Mouse (Mus musculus) MEL (cell line): Measurements from ENCODE around the gene Gm9964. TPM values are rescaled to one million over a fixed set of nuclear protein-coding genes. Genes with fewer than 3 reads are reported as not detected.

ENCODE experiments used
- DNase-seq: peaks from one replicate; pipeline ENCODE4 v3.0.0; 2011; ENCODE audit warnings: low read depth, low spot score
- H3K27ac ChIP-seq: 2 replicates; pipeline ENCODE4 v1.5.1; 2012; ENCODE audit warnings: low read depth, mild to moderate bottlenecking, control low read depth, low read length, moderate library complexity; ENCODE audit not compliant: control insufficient read depth
- H3K27me3 ChIP-seq, 2 experiments: fragments of 150-350 bp in 1 of 2; sonication (generic) in 1 of 2; 2 replicates each; pipeline ENCODE4 v1.6.1; 2012; ENCODE audit warnings: low read length in 2 of 2, mild to moderate bottlenecking in 2 of 2, improper control_type of control experiment in 1 of 2, moderate library complexity in 1 of 2; ENCODE audit not compliant: insufficient read depth in 2 of 2, control insufficient read depth in 1 of 2
- H3K36me3 ChIP-seq, 2 experiments: 2 replicates each; pipeline ENCODE4 v1.6.1; 2012 to 2014; ENCODE audit warnings: low read length in 2 of 2, improper control_type of control experiment in 1 of 2, inconsistent platforms in 1 of 2, mild to moderate bottlenecking in 1 of 2; ENCODE audit not compliant: insufficient read depth in 2 of 2, control insufficient read depth in 1 of 2
- H3K4me1 ChIP-seq, 2 experiments: fragments of 150-350 bp in 1 of 2; sonication (generic) in 1 of 2; 2 replicates each; pipeline ENCODE4 v1.6.1; 2012; ENCODE audit warnings: low read length in 2 of 2, improper control_type of control experiment in 1 of 2, mild to moderate bottlenecking in 1 of 2; ENCODE audit not compliant: insufficient read depth in 2 of 2, control insufficient read depth in 1 of 2
- H3K4me3 ChIP-seq, 2 experiments: fragments of 150-350 bp in 1 of 2; sonication (generic) in 1 of 2; 2 replicates each; pipeline ENCODE4 v1.5.1; 2012; ENCODE audit warnings: low read depth in 2 of 2, low read length in 2 of 2, mild to moderate bottlenecking in 2 of 2, moderate library complexity in 2 of 2, control low read depth in 1 of 2, improper control_type of control experiment in 1 of 2; ENCODE audit not compliant: control insufficient read depth in 1 of 2, insufficient read depth in 1 of 2
- H3K79me2 ChIP-seq: 2 replicates; pipeline ENCODE4 v1.6.1; 2012; ENCODE audit warnings: mild to moderate bottlenecking, low read length, moderate library complexity; ENCODE audit not compliant: control insufficient read depth, poor library complexity, insufficient read depth
- H3K9ac ChIP-seq: 2 replicates; pipeline ENCODE4 v1.6.1; 2012; ENCODE audit warnings: low read depth, mild to moderate bottlenecking, control low read depth, low read length, moderate library complexity; ENCODE audit not compliant: control insufficient read depth, poor library complexity, severe bottlenecking
- H3K9me3 ChIP-seq: fragments of 150-350 bp; sonication (generic); replicated peaks from 2 replicates; pipeline ENCODE4 v1.6.1; 2012; ENCODE audit warnings: mild to moderate bottlenecking, low read length, improper control_type of control experiment, moderate library complexity; ENCODE audit not compliant: insufficient read depth
- BHLHE40 ChIP-seq: IDR thresholded peaks from 2 replicates; pipeline ENCODE4 v1.6.1; 2012; ENCODE audit warnings: low read depth, mild to moderate bottlenecking, inconsistent platforms, low read length, improper control_type of control experiment, borderline replicate concordance
- CHD1 ChIP-seq: IDR thresholded peaks from 2 replicates; pipeline ENCODE4 v1.6.1; 2012; ENCODE audit warnings: low read depth, mild to moderate bottlenecking, inconsistent platforms, low read length, improper control_type of control experiment
- CTCF ChIP-seq, 3 experiments: IDR thresholded peaks in 2 of 3; conservative IDR thresholded peaks in 1 of 3; 2 replicates each; pipeline ENCODE4 v1.5.1; 2011 to 2012; ENCODE audit warnings: low read length in 3 of 3, low read depth in 2 of 3, mild to moderate bottlenecking in 2 of 3, improper control_type of control experiment in 1 of 3, inconsistent platforms in 1 of 3, mixed read lengths in 1 of 3, moderate library complexity in 1 of 3; ENCODE audit not compliant: control insufficient read depth in 1 of 3, insufficient read depth in 1 of 3, poor library complexity in 1 of 3, severe bottlenecking in 1 of 3
- E2F4 ChIP-seq: IDR thresholded peaks from 2 replicates; pipeline ENCODE4 v1.6.1; 2011; ENCODE audit warnings: low read depth, low read length, improper control_type of control experiment, borderline replicate concordance
- ELF1 ChIP-seq: IDR thresholded peaks from 2 replicates; pipeline ENCODE4 v1.6.1; 2014; ENCODE audit warnings: low read depth, mild to moderate bottlenecking, inconsistent platforms, low read length, improper control_type of control experiment, moderate library complexity
- EP300 ChIP-seq, 2 experiments: IDR thresholded peaks; 2 replicates each; pipeline ENCODE4 v1.6.1; 2011; ENCODE audit warnings: improper control_type of control experiment in 2 of 2, low read length in 2 of 2, low read depth in 1 of 2, mild to moderate bottlenecking in 1 of 2
- ETS1 ChIP-seq: IDR thresholded peaks from 2 replicates; pipeline ENCODE4 v1.6.1; 2012; ENCODE audit warnings: low read depth, mild to moderate bottlenecking, inconsistent platforms, low read length, improper control_type of control experiment, moderate library complexity
- GATA1 ChIP-seq: IDR thresholded peaks from 2 replicates; pipeline ENCODE4 v1.6.1; 2011; ENCODE audit warnings: low read depth, low read length, improper control_type of control experiment
- HCFC1 ChIP-seq: IDR thresholded peaks from 2 replicates; pipeline ENCODE4 v1.6.1; 2012; ENCODE audit warnings: low read depth, mild to moderate bottlenecking, inconsistent platforms, low read length, improper control_type of control experiment, moderate library complexity
- JUND ChIP-seq: IDR thresholded peaks from 2 replicates; pipeline ENCODE4 v1.6.1; 2011; ENCODE audit warnings: low read depth, mild to moderate bottlenecking, improper control_type of control experiment, low read length
- MAFK ChIP-seq: IDR thresholded peaks from 2 replicates; pipeline ENCODE4 v1.6.1; 2011; ENCODE audit warnings: low read depth, mild to moderate bottlenecking, low read length, improper control_type of control experiment, borderline replicate concordance
- MAX ChIP-seq: IDR thresholded peaks from 2 replicates; pipeline ENCODE4 v1.6.1; 2011; ENCODE audit warnings: low read length, improper control_type of control experiment
- MAZ ChIP-seq: IDR thresholded peaks from 2 replicates; pipeline ENCODE4 v1.6.1; 2012; ENCODE audit warnings: low read depth, mild to moderate bottlenecking, inconsistent platforms, low read length, improper control_type of control experiment
- MEF2A ChIP-seq: IDR thresholded peaks from 2 replicates; pipeline ENCODE4 v1.6.1; 2014; ENCODE audit warnings: low read depth, mild to moderate bottlenecking, inconsistent platforms, low read length, improper control_type of control experiment; ENCODE audit not compliant: poor library complexity, insufficient replicate concordance, severe bottlenecking; ENCODE audit errors: extremely low read depth
- MXI1 ChIP-seq: IDR thresholded peaks from 2 replicates; pipeline ENCODE4 v1.6.1; 2011; ENCODE audit warnings: mild to moderate bottlenecking, low read depth, low read length, improper control_type of control experiment
- MYB ChIP-seq: IDR thresholded peaks from 2 replicates; pipeline ENCODE4 v1.6.1; 2011; ENCODE audit warnings: mild to moderate bottlenecking, low read depth, low read length, improper control_type of control experiment
- POLR2AphosphoS2 ChIP-seq: IDR thresholded peaks from 2 replicates; pipeline ENCODE4 v1.6.1; 2011; ENCODE audit warnings: low read length, improper control_type of control experiment
- RAD21 ChIP-seq: IDR thresholded peaks from 2 replicates; pipeline ENCODE4 v1.6.1; 2011; ENCODE audit warnings: mild to moderate bottlenecking, low read depth, low read length, improper control_type of control experiment
- SIN3A ChIP-seq: IDR thresholded peaks from 2 replicates; pipeline ENCODE4 v1.6.1; 2012; ENCODE audit warnings: low read length, improper control_type of control experiment, inconsistent platforms
- TAL1 ChIP-seq: IDR thresholded peaks from 2 replicates; pipeline ENCODE4 v1.6.1; 2012; ENCODE audit warnings: mild to moderate bottlenecking, inconsistent platforms, low read length, moderate library complexity, mixed read lengths
- UBTF ChIP-seq: IDR thresholded peaks from 2 replicates; pipeline ENCODE4 v1.6.1; 2012; ENCODE audit warnings: low read depth, mild to moderate bottlenecking, inconsistent platforms, low read length, improper control_type of control experiment, moderate library complexity, borderline replicate concordance; ENCODE audit not compliant: insufficient read depth
- USF1 ChIP-seq: IDR thresholded peaks from 2 replicates; pipeline ENCODE4 v1.6.1; 2014; ENCODE audit warnings: low read depth, mild to moderate bottlenecking, inconsistent platforms, low read length, improper control_type of control experiment, moderate library complexity
- USF2 ChIP-seq, 2 experiments: IDR thresholded peaks; 2 replicates each; pipeline ENCODE4 v1.6.1; 2011 to 2012; ENCODE audit warnings: improper control_type of control experiment in 2 of 2, low read length in 2 of 2, borderline replicate concordance in 1 of 2, inconsistent platforms in 1 of 2, low read depth in 1 of 2, mild to moderate bottlenecking in 1 of 2; ENCODE audit not compliant: insufficient read depth in 1 of 2
- ZC3H11A ChIP-seq: IDR thresholded peaks from 2 replicates; pipeline ENCODE4 v1.6.1; 2012; ENCODE audit warnings: low read depth, mild to moderate bottlenecking, inconsistent platforms, low read length, improper control_type of control experiment
- ZKSCAN1 ChIP-seq: IDR thresholded peaks from 2 replicates; pipeline ENCODE4 v1.6.1; 2012; ENCODE audit warnings: low read depth, mild to moderate bottlenecking, inconsistent platforms, low read length, improper control_type of control experiment, moderate library complexity
- ZMIZ1 ChIP-seq: IDR thresholded peaks from 2 replicates; pipeline ENCODE4 v1.6.1; 2012; ENCODE audit warnings: low read depth, mild to moderate bottlenecking, inconsistent platforms, low read length, improper control_type of control experiment, moderate library complexity
- ZNF384 ChIP-seq: IDR thresholded peaks from 2 replicates; pipeline ENCODE4 v1.6.1; 2012; ENCODE audit warnings: low read depth, mild to moderate bottlenecking, inconsistent platforms, low read length, improper control_type of control experiment
- polyA plus RNA-seq, 2 experiments: library from polyadenylated mRNA; stranded (reverse) in 1 of 2; unstranded in 1 of 2; fragments of >175 nt in 1 of 2; fragments of >200 nt in 1 of 2; gene quantifications; 2 replicates each; pipeline versions ENCODE4 v1.2.1 to v1.2.4; 2012; ENCODE audit warnings: low replicate concordance in 2 of 2, low read depth in 1 of 2; ENCODE audit not compliant: insufficient read length in 2 of 2, insufficient read depth in 1 of 2, missing spikeins in 1 of 2
- total RNA-seq: library from RNA; depleted of rRNA; stranded (reverse); fragments of 300-350 nt; gene quantifications from 2 replicates; pipeline ENCODE4 v1.2.3, GENCODE M21; 2012

Gene Gm9964
- total and polyA plus RNA-seq, 3 experiments, result not detected

- TF ChIP-seq USF1 (no peak), TAL1 (no peak), BHLHE40 (0 out of 2 replicates have a peak, but pooled peaks have one; percentile 11), MAZ (0 out of 2 replicates have a peak, but pooled peaks have one; percentile 28), POLR2AphosphoS2 (no peak), CHD1 (no peak), E2F4 (no peak), EP300 (IDR thresholded peaks at IDR 0.05; ENCODE audit: low read depth in 1 of 2, low read length in 2 of 2) (no peak), SIN3A (peak; percentile 72; the same call in 1 of the 2 replicates), ZC3H11A (peak; percentile 94)
Measured at GRCm38 (mm10) chr11:79296167-79296566, 539 bp downstream of the Gm9964 start (continued).

GRCm38 (mm10) chr11:79293971-79294370, 2.7 kb downstream of the Gm9964 start:
- no peak overlapping the region for H3K4me3 ChIP-seq
- H3K9ac ChIP-seq, result no peak overlapping the region
- no peak overlapping the region for H3K27ac ChIP-seq

GRCm38 (mm10) chr11:79293025-79293424, 3.7 kb downstream of the Gm9964 start:
- TF ChIP-seq UBTF, result no peak
- TF ChIP-seq ETS1, result no peak
- no peak for TF ChIP-seq ZKSCAN1
- TF ChIP-seq USF1, result no peak
- no peak for TF ChIP-seq ZNF384
- TF ChIP-seq GATA1, result no peak
- no peak for TF ChIP-seq ZMIZ1
- no peak for TF ChIP-seq RAD21
- no peak for TF ChIP-seq ELF1
- TF ChIP-seq CTCF (IDR thresholded peaks at IDR 0.05 in 2 of 3, conservative IDR thresholded peaks at IDR 0.05 in 1 of 3; ENCODE audit: control insufficient read depth in 1 of 3, insufficient read depth in 1 of 3, low read depth in 2 of 3, low read length in 3 of 3, poor library complexity in 1 of 3, severe bottlenecking in 1 of 3), result no peak
- no peak for TF ChIP-seq CHD1
- TF ChIP-seq MXI1, result no peak
- TF ChIP-seq POLR2AphosphoS2, result no peak
- TF ChIP-seq SIN3A, result no peak
- TF ChIP-seq MAX, result no peak
- TF ChIP-seq, all 39 proteins: peak for 0
- no peak overlapping the region for H3K4me3 ChIP-seq
- no peak overlapping the region for H3K27ac ChIP-seq
- no peaks in the 10 kb centered on the region for H3K27me3 ChIP-seq
- H3K36me3 ChIP-seq, result peaks cover 0 to 9% of the 10 kb centered on the region in 2 experiments; a peak in 2 of 4 replicates
- DNase-seq, result no peak
- no peak overlapping the region for H3K9ac ChIP-seq
- peaks cover 2 to 15% of the 10 kb centered on the region in 2 experiments for H3K4me1 ChIP-seq
- H3K79me2 ChIP-seq, result no peaks in the 10 kb centered on the region
- H3K9me3 ChIP-seq, result no peaks in the 10 kb centered on the region

More at GRCm38 (mm10) chr11:79293971-79294370, 2.7 kb downstream of the Gm9964 start:
- TF ChIP-seq MAFK, result no peak
- no peak for TF ChIP-seq USF1
- TF ChIP-seq MYB, result no peak
- no peak for TF ChIP-seq MEF2A
- no peak for TF ChIP-seq USF2 (IDR thresholded peaks at IDR 0.05; ENCODE audit: borderline replicate concordance in 1 of 2, insufficient read depth in 1 of 2, low read depth in 1 of 2, low read length in 2 of 2)
- TF ChIP-seq CHD1, result no peak
- no peak for TF ChIP-seq HCFC1
- no peak for TF ChIP-seq JUND
- no peak for TF ChIP-seq ZNF384
- no peak for TF ChIP-seq GATA1
- TF ChIP-seq BHLHE40, result no peak
- no peak for TF ChIP-seq ELF1
- TF ChIP-seq, all 39 proteins: peak for 0
- H3K36me3 ChIP-seq, result peaks cover 0 to 9% of the 10 kb centered on the region in 2 experiments; a peak in 2 of 4 replicates
- H3K4me1 ChIP-seq, result peaks cover 2 to 13% of the 10 kb centered on the region in 2 experiments
- no peaks in the 10 kb centered on the region for H3K9me3 ChIP-seq
- no peaks in the 10 kb centered on the region for H3K79me2 ChIP-seq
- no peak for DNase-seq
- no peaks in the 10 kb centered on the region for H3K27me3 ChIP-seq
